Mouse (Mus musculus) MEL (cell line): ENCODE measurements around the gene Galnt10. TPM values are rescaled to one million over a fixed set of nuclear protein-coding genes. Genes with fewer than 3 reads are reported as not detected.

ENCODE experiments used
- DNase-seq: peaks from one replicate; pipeline ENCODE4 v3.0.0; 2011; ENCODE audit warnings: low read depth, low spot score
- H3K27ac ChIP-seq: 2 replicates; pipeline ENCODE4 v1.5.1; 2012; ENCODE audit warnings: low read depth, mild to moderate bottlenecking, control low read depth, low read length, moderate library complexity; ENCODE audit not compliant: control insufficient read depth
- H3K27me3 ChIP-seq, 2 experiments: fragments of 150-350 bp in 1 of 2; sonication (generic) in 1 of 2; 2 replicates each; pipeline ENCODE4 v1.6.1; 2012; ENCODE audit warnings: low read length in 2 of 2, mild to moderate bottlenecking in 2 of 2, improper control_type of control experiment in 1 of 2, moderate library complexity in 1 of 2; ENCODE audit not compliant: insufficient read depth in 2 of 2, control insufficient read depth in 1 of 2
- H3K36me3 ChIP-seq, 2 experiments: 2 replicates each; pipeline ENCODE4 v1.6.1; 2012 to 2014; ENCODE audit warnings: low read length in 2 of 2, improper control_type of control experiment in 1 of 2, inconsistent platforms in 1 of 2, mild to moderate bottlenecking in 1 of 2; ENCODE audit not compliant: insufficient read depth in 2 of 2, control insufficient read depth in 1 of 2
- H3K4me1 ChIP-seq, 2 experiments: fragments of 150-350 bp in 1 of 2; sonication (generic) in 1 of 2; 2 replicates each; pipeline ENCODE4 v1.6.1; 2012; ENCODE audit warnings: low read length in 2 of 2, improper control_type of control experiment in 1 of 2, mild to moderate bottlenecking in 1 of 2; ENCODE audit not compliant: insufficient read depth in 2 of 2, control insufficient read depth in 1 of 2
- H3K4me3 ChIP-seq, 2 experiments: fragments of 150-350 bp in 1 of 2; sonication (generic) in 1 of 2; 2 replicates each; pipeline ENCODE4 v1.5.1; 2012; ENCODE audit warnings: low read depth in 2 of 2, low read length in 2 of 2, mild to moderate bottlenecking in 2 of 2, moderate library complexity in 2 of 2, control low read depth in 1 of 2, improper control_type of control experiment in 1 of 2; ENCODE audit not compliant: control insufficient read depth in 1 of 2, insufficient read depth in 1 of 2
- H3K79me2 ChIP-seq: 2 replicates; pipeline ENCODE4 v1.6.1; 2012; ENCODE audit warnings: mild to moderate bottlenecking, low read length, moderate library complexity; ENCODE audit not compliant: control insufficient read depth, poor library complexity, insufficient read depth
- H3K9ac ChIP-seq: 2 replicates; pipeline ENCODE4 v1.6.1; 2012; ENCODE audit warnings: low read depth, mild to moderate bottlenecking, control low read depth, low read length, moderate library complexity; ENCODE audit not compliant: control insufficient read depth, poor library complexity, severe bottlenecking
- H3K9me3 ChIP-seq: fragments of 150-350 bp; sonication (generic); replicated peaks from 2 replicates; pipeline ENCODE4 v1.6.1; 2012; ENCODE audit warnings: mild to moderate bottlenecking, low read length, improper control_type of control experiment, moderate library complexity; ENCODE audit not compliant: insufficient read depth
- BHLHE40 ChIP-seq: IDR thresholded peaks from 2 replicates; pipeline ENCODE4 v1.6.1; 2012; ENCODE audit warnings: low read depth, mild to moderate bottlenecking, inconsistent platforms, low read length, improper control_type of control experiment, borderline replicate concordance
- CHD2 ChIP-seq: IDR thresholded peaks from 2 replicates; pipeline ENCODE4 v1.6.1; 2011; ENCODE audit warnings: low read length, improper control_type of control experiment
- CTCF ChIP-seq, 3 experiments: IDR thresholded peaks in 2 of 3; conservative IDR thresholded peaks in 1 of 3; 2 replicates each; pipeline ENCODE4 v1.5.1; 2011 to 2012; ENCODE audit warnings: low read length in 3 of 3, low read depth in 2 of 3, mild to moderate bottlenecking in 2 of 3, improper control_type of control experiment in 1 of 3, inconsistent platforms in 1 of 3, mixed read lengths in 1 of 3, moderate library complexity in 1 of 3; ENCODE audit not compliant: control insufficient read depth in 1 of 3, insufficient read depth in 1 of 3, poor library complexity in 1 of 3, severe bottlenecking in 1 of 3
- ETS1 ChIP-seq: IDR thresholded peaks from 2 replicates; pipeline ENCODE4 v1.6.1; 2012; ENCODE audit warnings: low read depth, mild to moderate bottlenecking, inconsistent platforms, low read length, improper control_type of control experiment, moderate library complexity
- MAX ChIP-seq: IDR thresholded peaks from 2 replicates; pipeline ENCODE4 v1.6.1; 2011; ENCODE audit warnings: low read length, improper control_type of control experiment
- MAZ ChIP-seq: IDR thresholded peaks from 2 replicates; pipeline ENCODE4 v1.6.1; 2012; ENCODE audit warnings: low read depth, mild to moderate bottlenecking, inconsistent platforms, low read length, improper control_type of control experiment
- MXI1 ChIP-seq: IDR thresholded peaks from 2 replicates; pipeline ENCODE4 v1.6.1; 2011; ENCODE audit warnings: mild to moderate bottlenecking, low read depth, low read length, improper control_type of control experiment
- MYC ChIP-seq: IDR thresholded peaks from 2 replicates; pipeline ENCODE4 v1.6.1; 2011; ENCODE audit warnings: low read depth, mild to moderate bottlenecking, low read length, improper control_type of control experiment, moderate library complexity
- NRF1 ChIP-seq: IDR thresholded peaks from 2 replicates; pipeline ENCODE4 v1.6.1; 2014; ENCODE audit warnings: low read depth, mild to moderate bottlenecking, inconsistent platforms, low read length, improper control_type of control experiment, moderate library complexity; ENCODE audit not compliant: poor library complexity, insufficient read depth, severe bottlenecking
- POLR2A ChIP-seq, 2 experiments: IDR thresholded peaks; 2 replicates each; pipeline ENCODE4 v1.6.1; 2011 to 2012; ENCODE audit warnings: low read length in 2 of 2, mild to moderate bottlenecking in 2 of 2, control low read depth in 1 of 2, improper control_type of control experiment in 1 of 2, low read depth in 1 of 2, moderate library complexity in 1 of 2; ENCODE audit not compliant: control insufficient read depth in 1 of 2, insufficient read depth in 1 of 2, poor library complexity in 1 of 2
- RCOR1 ChIP-seq: IDR thresholded peaks from 2 replicates; pipeline ENCODE4 v1.6.1; 2012; ENCODE audit warnings: low read depth, mild to moderate bottlenecking, inconsistent platforms, low read length, improper control_type of control experiment
- SIN3A ChIP-seq: IDR thresholded peaks from 2 replicates; pipeline ENCODE4 v1.6.1; 2012; ENCODE audit warnings: low read length, improper control_type of control experiment, inconsistent platforms
- SMC3 ChIP-seq: IDR thresholded peaks from 2 replicates; pipeline ENCODE4 v1.6.1; 2011; ENCODE audit warnings: low read depth, low read length, improper control_type of control experiment
- TAL1 ChIP-seq: IDR thresholded peaks from 2 replicates; pipeline ENCODE4 v1.6.1; 2012; ENCODE audit warnings: mild to moderate bottlenecking, inconsistent platforms, low read length, moderate library complexity, mixed read lengths
- UBTF ChIP-seq: IDR thresholded peaks from 2 replicates; pipeline ENCODE4 v1.6.1; 2012; ENCODE audit warnings: low read depth, mild to moderate bottlenecking, inconsistent platforms, low read length, improper control_type of control experiment, moderate library complexity, borderline replicate concordance; ENCODE audit not compliant: insufficient read depth
- USF2 ChIP-seq, 2 experiments: IDR thresholded peaks; 2 replicates each; pipeline ENCODE4 v1.6.1; 2011 to 2012; ENCODE audit warnings: improper control_type of control experiment in 2 of 2, low read length in 2 of 2, borderline replicate concordance in 1 of 2, inconsistent platforms in 1 of 2, low read depth in 1 of 2, mild to moderate bottlenecking in 1 of 2; ENCODE audit not compliant: insufficient read depth in 1 of 2
- ZC3H11A ChIP-seq: IDR thresholded peaks from 2 replicates; pipeline ENCODE4 v1.6.1; 2012; ENCODE audit warnings: low read depth, mild to moderate bottlenecking, inconsistent platforms, low read length, improper control_type of control experiment
- ZKSCAN1 ChIP-seq: IDR thresholded peaks from 2 replicates; pipeline ENCODE4 v1.6.1; 2012; ENCODE audit warnings: low read depth, mild to moderate bottlenecking, inconsistent platforms, low read length, improper control_type of control experiment, moderate library complexity
- polyA plus RNA-seq, 2 experiments: library from polyadenylated mRNA; stranded (reverse) in 1 of 2; unstranded in 1 of 2; fragments of >175 nt in 1 of 2; fragments of >200 nt in 1 of 2; gene quantifications; 2 replicates each; pipeline versions ENCODE4 v1.2.1 to v1.2.4; 2012; ENCODE audit warnings: low replicate concordance in 2 of 2, low read depth in 1 of 2; ENCODE audit not compliant: insufficient read length in 2 of 2, insufficient read depth in 1 of 2, missing spikeins in 1 of 2
- total RNA-seq: library from RNA; depleted of rRNA; stranded (reverse); fragments of 300-350 nt; gene quantifications from 2 replicates; pipeline ENCODE4 v1.2.3, GENCODE M21; 2012

Galnt10 gene
- total and polyA plus RNA-seq, 3 experiments, result 26.7 to 27.4 TPM; not detected in 1

GRCm38 (mm10) chr11:57643691-57644090, 1.6 kb upstream of the Galnt10 start:
- Histone ChIP-seq H3K36me3 (peaks cover 0 to 11% of the 10 kb centered on the region in 2 experiments; a peak in 2 of 4 replicates), H3K4me3 (peak overlapping the region; percentile 41 to 69), H3K27me3 (no peaks in the 10 kb centered on the region), H3K9ac (peak overlapping the region; percentile 32; the same call in 1 of the 2 replicates), H3K4me1 (peaks cover 0 to 20% of the 10 kb centered on the region in 2 experiments), H3K27ac (no peak overlapping the region), H3K79me2 (peaks cover 21% of the 10 kb centered on the region), H3K9me3 (no peaks in the 10 kb centered on the region)
- DNase-seq, result no peak
- TF ChIP-seq RCOR1 (no peak), MXI1 (peak; percentile 1; the same call in 1 of the 2 replicates), POLR2A (IDR thresholded peaks at IDR 0.05; ENCODE audit: control insufficient read depth in 1 of 2, insufficient read depth in 1 of 2, low read depth in 1 of 2, low read length in 2 of 2, poor library complexity in 1 of 2) (no peak), CHD2 (no peak), ZC3H11A (no peak)

- no peak for TF ChIP-seq SIN3A
- 0 out of 2 replicates have a peak, but pooled peaks have one; percentile 9 for TF ChIP-seq RCOR1
- no peak for TF ChIP-seq CTCF (IDR thresholded peaks at IDR 0.05 in 2 of 3, conservative IDR thresholded peaks at IDR 0.05 in 1 of 3; ENCODE audit: control insufficient read depth in 1 of 3, insufficient read depth in 1 of 3, low read depth in 2 of 3, low read length in 3 of 3, poor library complexity in 1 of 3, severe bottlenecking in 1 of 3)
- no peak for TF ChIP-seq TAL1
- 0 out of 2 replicates have a peak, but pooled peaks have one; percentile 59 for TF ChIP-seq UBTF
- TF ChIP-seq MYC, result 0 out of 2 replicates have a peak, but pooled peaks have one; percentile 56
- 0 out of 2 replicates have a peak, but pooled peaks have one; percentile 29 for TF ChIP-seq ETS1
- no peak for TF ChIP-seq SMC3
- TF ChIP-seq MAX, result peak; percentile 39; the same call in 1 of the 2 replicates
- TF ChIP-seq ZKSCAN1, result no peak
- TF ChIP-seq MAZ, result peak; percentile 79
- no peak for TF ChIP-seq BHLHE40
- TF ChIP-seq NRF1, result 0 out of 2 replicates have a peak, but pooled peaks have one; percentile 28
- no peak for TF ChIP-seq USF2 (IDR thresholded peaks at IDR 0.05; ENCODE audit: borderline replicate concordance in 1 of 2, insufficient read depth in 1 of 2, low read depth in 1 of 2, low read length in 2 of 2)
- TF ChIP-seq MXI1, result peak; percentile 17
- H3K9ac ChIP-seq, result peak overlapping the region; percentile 88
- H3K27me3 ChIP-seq, result no peaks in the 10 kb centered on the region
- peak overlapping the region; percentile 55 for H3K27ac ChIP-seq
- H3K4me1 ChIP-seq, result peaks cover 3 to 27% of the 10 kb centered on the region in 2 experiments
- H3K79me2 ChIP-seq, result peaks cover 21% of the 10 kb centered on the region
- peak; percentile 88 for DNase-seq
- no peaks in the 10 kb centered on the region for H3K9me3 ChIP-seq
- H3K36me3 ChIP-seq, result peaks cover 0 to 18% of the 10 kb centered on the region in 2 experiments; a peak in 2 of 4 replicates
- H3K4me3 ChIP-seq, result peak overlapping the region; percentile 69 to 83
Measured at GRCm38 (mm10) chr11:57644245-57645017, 811 bp upstream of the Galnt10 start.
